Comparison of ENCODE assay signal across 1 mouse cellular context in genomic region chr11:101442127-101442693, GRCm38 (mm10).
TF ChIP-seq lines count a peak whose summit lies in the region.

TSS of gene Rpl27 (plus strand) at chr11:101442298.

TF ChIP-seq in CH12.LX, 34 proteins besides CTCF, POLR2A, EP300 and RAD21 (continued from another document):
- peak; percentile 68 for TF ChIP-seq SMC3 (IDR thresholded peaks at IDR 0.05; ENCODE audit: low read depth, low read length)
- TF ChIP-seq MEF2A (IDR thresholded peaks at IDR 0.05; ENCODE audit: borderline replicate concordance, low read depth, low read length): peak; percentile 91
- peak; percentile 96 for TF ChIP-seq CHD2 (IDR thresholded peaks at IDR 0.05; ENCODE audit: low read length)
- TF ChIP-seq IRF4 (IDR thresholded peaks at IDR 0.05; ENCODE audit: low read depth, low read length): peak; percentile 80; the same call in 1 of the 2 replicates
- peak; percentile 97 for TF ChIP-seq SIN3A (IDR thresholded peaks at IDR 0.05; ENCODE audit: low read length)
- no peak for TF ChIP-seq PAX5 (IDR thresholded peaks at IDR 0.05; ENCODE audit: low read length)
- peak; percentile 97 for TF ChIP-seq ZMIZ1 (IDR thresholded peaks at IDR 0.05; ENCODE audit: low read depth, low read length)
- TF ChIP-seq HCFC1 (IDR thresholded peaks at IDR 0.05; ENCODE audit: low read depth, low read length): peak; percentile 95
- TF ChIP-seq MXI1 (IDR thresholded peaks at IDR 0.05; ENCODE audit: low read depth, low read length): peak; percentile 57; the same call in 1 of the 2 replicates
